Mouse (Mus musculus) neural tube, embryonic 11.5 days (tissue): ENCODE measurements around the gene Tigit. TPM values are rescaled to one million over a fixed set of nuclear protein-coding genes. Genes with fewer than 3 reads are reported as not detected.
A peak's percentile ranks its signal among the peaks of the same experiment; 100 is the strongest.

Source experiments
- ATAC-seq: fragments of 200-750 bp; cut with Nextera tagmentation; 2 replicates; pipeline ENCODE4 v1.8.0; 2017; ENCODE audit warnings: moderate number of reproducible peaks, mild to moderate bottlenecking, moderate TSS enrichment, moderate library complexity; ENCODE audit not compliant: insufficient read depth, low FRiP score, low TSS enrichment
- DNase-seq: peaks from one replicate; pipeline ENCODE4 v3.0.0-alpha.2; 2015; ENCODE audit warnings: low spot score
- H3K27ac ChIP-seq: fragments of 300-500 bp; sonication (generic); 2 replicates; pipeline ENCODE4 v1.5.1; 2014; ENCODE audit warnings: low read depth, mild to moderate bottlenecking, low read length
- H3K27me3 ChIP-seq: fragments of 300-500 bp; sonication (generic); 2 replicates; pipeline ENCODE4 v1.6.1; 2014; ENCODE audit warnings: mild to moderate bottlenecking, low read length, mixed read lengths; ENCODE audit not compliant: control insufficient read depth, insufficient read depth
- H3K36me3 ChIP-seq: fragments of 300-500 bp; sonication (generic); 2 replicates; pipeline ENCODE4 v1.6.1; 2014; ENCODE audit warnings: mild to moderate bottlenecking, low read length, moderate library complexity, mixed read lengths; ENCODE audit not compliant: control insufficient read depth, insufficient read depth
- H3K4me1 ChIP-seq: fragments of 300-500 bp; sonication (generic); 2 replicates; pipeline ENCODE4 v1.6.1; 2014; ENCODE audit warnings: low read length, mixed read lengths; ENCODE audit not compliant: control insufficient read depth, insufficient read depth
- H3K4me2 ChIP-seq: fragments of 300-500 bp; sonication (generic); 2 replicates; pipeline ENCODE4 v1.6.1; 2014; ENCODE audit warnings: low read depth, mild to moderate bottlenecking, moderate library complexity
- H3K4me3 ChIP-seq: fragments of 300-500 bp; sonication (generic); 2 replicates; pipeline ENCODE4 v1.5.1; 2014; ENCODE audit warnings: low read depth, low read length
- H3K9ac ChIP-seq: fragments of 300-500 bp; sonication (generic); 2 replicates; pipeline ENCODE4 v1.6.1; 2014; ENCODE audit warnings: mild to moderate bottlenecking, low read length
- H3K9me3 ChIP-seq: fragments of 300-500 bp; sonication (generic); 2 replicates; pipeline ENCODE4 v1.6.1; 2016; ENCODE audit warnings: low read length; ENCODE audit not compliant: control insufficient read depth
- WGBS: fragments of 180-500 bp; shearing (Covaris S2); extraction: QIAGEN DNeasy Blood & Tissue Kit; methylation state at CpG from one replicate; pipeline ENCODE4 v1.1.7; 2014; 5-methylcytosine and 5-hydroxymethylcytosine counted together
- microRNA counts: library from miRNA; unstranded; fragments of <30 nt; microRNA quantifications from one replicate; lab custom pipeline; 2015
- microRNA-seq: library from miRNA; unstranded; fragments of <30 nt; microRNA quantifications from one replicate; pipeline ENCODE4, GENCODE M21; 2016
- polyA plus RNA-seq: library from polyadenylated mRNA; unstranded; fragments of >200 nt; fragmentation: Nextera tagmentation; extraction: Ambion mirVana; gene quantifications from 2 replicates; pipeline ENCODE4 v1.2.1, GENCODE M21; 2014

The Tigit gene
- polyA plus RNA-seq, 1 experiment from 2014 or later: not detected

GRCm38 (mm10) chr16:43599707-43600106, 64.2 kb downstream of the Tigit start:
- peaks cover 14% of the 10 kb centered on the region for H3K4me1 ChIP-seq
- no peak overlapping the region for H3K9ac ChIP-seq
- H3K36me3 ChIP-seq: no peaks in the 10 kb centered on the region
- DNase-seq (no peak), ATAC-seq (no peak)
- H3K27me3 ChIP-seq: no peaks in the 10 kb centered on the region
- H3K9me3 ChIP-seq: no peaks in the 10 kb centered on the region
- H3K27ac ChIP-seq: no peak overlapping the region
- H3K4me3 ChIP-seq: no peak overlapping the region
- no peak overlapping the region for H3K4me2 ChIP-seq
- 70% methylated on average over 2 of the region's 2 CpGs for WGBS

MicroRNAs within 50 kb of the gene (microRNA counts, 519-probe panel; counts per million panel counts)
- microRNA mmu-miR-568 (lab: Ali Mortazavi, UCI): 171 counts per million, percentile 57 among the panel's probes with 10 or more counts

Small RNA genes within 50 kb of the gene (microRNA-seq; reads per million reads assigned to microRNA genes)
- not detected for gene Mir568

Other genes starting within 250 kb of the Tigit start
- not detected in 2 replicates for gene Drd3, start 89.9 kb upstream of the Tigit start, polyA plus RNA-seq
- gene Ccdc191, start 225.7 kb upstream of the Tigit start, polyA plus RNA-seq: 11.3 and 11.8 TPM in 2 replicates